Mouse (Mus musculus): ENCODE results near the gene Phf12. TPM values are rescaled to one million over a fixed set of nuclear protein-coding genes. Genes with fewer than 3 reads are reported as not detected.
A peak's percentile ranks its signal among the peaks of the same experiment; 100 is the strongest.

Phf12 gene
- total RNA-seq, 2 experiments from 2014 or later, result 13.9 to 14.3 TPM

GRCm38 (mm10) chr11:78072425-78073130, 90.0 kb downstream of the Phf12 start:
- DNase-seq (ENCODE audit: low spot score), result no peak

- DNase-seq (ENCODE audit: low spot score), result no peak
Observed at GRCm38 (mm10) chr11:78073577-78074276, 91.2 kb downstream of the Phf12 start.

- no peak for DNase-seq (ENCODE audit: low spot score)
Observed at GRCm38 (mm10) chr11:78074277-78074652, 91.7 kb downstream of the Phf12 start.

- no peak for DNase-seq (ENCODE audit: low spot score)
Observed at GRCm38 (mm10) chr11:78074666-78075065, 92.1 kb downstream of the Phf12 start.

Small RNAs within 50 kb of the gene (microRNA-seq; reads per million reads assigned to microRNA genes)
- gene Mir144 (406 reads per million, percentile 73 among the genes with 10 or more reads in this experiment), gene Mir451a (not detected), gene Mir451b (not detected)

Other genes starting within 250 kb of the Phf12 start
- 100 to 1,000 TPM; 309 to 319 TPM for gene Myo18a, start 219.5 kb upstream of the Phf12 start, total RNA-seq (2021)
- gene Gm10277, start 195.0 kb upstream of the Phf12 start, total RNA-seq (2021), result not detected
- not detected for gene Pipox, start 88.7 kb upstream of the Phf12 start, total RNA-seq (2021)
- under 1 TPM; 0.12 to 0.16 TPM for gene Sez6, start 52.0 kb upstream of the Phf12 start, total RNA-seq (2021)
- gene Dhrs13, start 49.5 kb downstream of the Phf12 start, total RNA-seq (2021), result under 1 TPM; 0.80 to 0.97 TPM
- gene Flot2, start 55.2 kb downstream of the Phf12 start, total RNA-seq (2021), result 10 to 100 TPM; 45.6 to 49.1 TPM
- 10 to 100 TPM; 20.1 to 22.7 TPM for gene Eral1, start 97.6 kb downstream of the Phf12 start, total RNA-seq (2021)
- 1 to 10 TPM; 8.2 to 9.4 TPM for gene Fam222b, start 111.9 kb downstream of the Phf12 start, total RNA-seq (2021)
- 1 to 10 TPM; 2.0 to 2.2 TPM for gene Traf4, start 182.8 kb downstream of the Phf12 start, total RNA-seq (2021)
- under 1 TPM; 0.37 to 0.50 TPM for gene Nek8, start 193.9 kb downstream of the Phf12 start, total RNA-seq (2021)
- 1 to 10 TPM; 1.5 to 2.2 TPM for gene Tlcd1, start 194.0 kb downstream of the Phf12 start, total RNA-seq (2021)
- gene Rpl23a, start 200.8 kb downstream of the Phf12 start, total RNA-seq (2021), result 100 to 1,000 TPM; 845 to 889 TPM
- gene Rab34, start 205.7 kb downstream of the Phf12 start, total RNA-seq (2021), result 1 to 10 TPM; 2.5 to 3.5 TPM
- gene Proca1, start 210.6 kb downstream of the Phf12 start, total RNA-seq (2021), result under 1 TPM; 0.47 to 0.57 TPM

Measured in gastrocnemius, adult 18-20 months (tissue).